Mouse (Mus musculus): ENCODE measurements at regions not wholly inside any gene's neighbourhood (a gene's known extent, or its start where the extent isn't known, plus 50 kb on each side); places are given as distances from the start of the nearest gene placed in this dataset.

GRCm38 (mm10) chr9:122631793-122632192 lies 115.4 kb upstream of the Topaz1 start:
- TF ChIP-seq CTCF (IDR thresholded peaks at IDR 0.05; ENCODE audit: low read depth, low read length) (no peak), POLR2A (IDR thresholded peaks at IDR 0.05; ENCODE audit: extremely low read depth, insufficient read depth, low read length) (no peak)

Measured in liver, adult 2 months (tissue).